Mouse (Mus musculus): ENCODE measurements around the gene Nat8f1.
"Not testable (repeated sequence)": the region's sequence is repeated elsewhere in the genome, so short reads cannot be mapped to it uniquely, and the experiment has no call there.

- TF ChIP-seq POLR2A (IDR thresholded peaks at IDR 0.05; ENCODE audit: low read depth, low read length); CTCF (IDR thresholded peaks at IDR 0.05; ENCODE audit: extremely low read depth, insufficient read length, insufficient replicate concordance, low read depth, low read length): not testable (repeated sequence)
Observed at GRCm38 (mm10) chr6:85883246-85883645, 32.2 kb downstream of the Nat8f1 start.

All from small intestine, adult 2 months (tissue).